Mouse (Mus musculus) liver, postnatal 0 days (tissue): Measurements from ENCODE around the gene Hoxd3.

Experiments
- CTCF ChIP-seq: sonication (generic); IDR thresholded peaks from 2 replicates; pipeline ENCODE4 v1.5.1; 2016; ENCODE audit warnings: antibody characterized with exemption, low read depth
- EP300 ChIP-seq: IDR thresholded peaks from 2 replicates; pipeline ENCODE4 v1.6.1; 2016; ENCODE audit warnings: antibody characterized with exemption, low read depth, mild to moderate bottlenecking

GRCm38 (mm10) chr2:74694066-74694465, 17.7 kb upstream of the Hoxd3 start:
- TF ChIP-seq EP300, result no peak
- TF ChIP-seq CTCF, result peak; percentile 40
